Mouse (Mus musculus): ENCODE data around the gene Hspa14. TPM values are rescaled to one million over a fixed set of nuclear protein-coding genes. Genes with fewer than 3 reads are reported as not detected.

The Hspa14 gene
- 61.8 and 66.6 TPM in 2 replicates for polyA plus RNA-seq (2012; rRNA removed)

GRCm38 (mm10) chr2:3512552-3513454 is at the start of gene Hspa14, which contains the start of the genes Gm45902 and Cdnf:
Hspa14 (minus strand) TSS chr2:3512814.
Gm45902 (minus strand) TSS chr2:3512790.
Cdnf (plus strand) TSS chr2:3513030.

GRCm38 (mm10) chr2:3474861-3475283 is 37.7 kb downstream of the Hspa14 start, which contains the start of gene Suv39h2:
Suv39h2 (minus strand) TSS chr2:3475031.

Other genes with a start within 250 kb of the Hspa14 start
- 51.5 and 53.1 TPM in 2 replicates for gene Nmt2, start 228.6 kb downstream of the Hspa14 start, polyA plus RNA-seq (2012; rRNA removed)
- gene Rpp38, start 180.2 kb downstream of the Hspa14 start, polyA plus RNA-seq (2012; rRNA removed), result 12.9 and 15.1 TPM in 2 replicates
- 2.9 and 3.7 TPM in 2 replicates for gene Acbd7, start 176.6 kb downstream of the Hspa14 start, polyA plus RNA-seq (2012; rRNA removed)
- 0.09 and 0.12 TPM in 2 replicates for gene Olah, start 115.6 kb downstream of the Hspa14 start, polyA plus RNA-seq (2012; rRNA removed)
- 5.4 and 5.7 TPM in 2 replicates for gene Meig1, start 90.2 kb downstream of the Hspa14 start, polyA plus RNA-seq (2012; rRNA removed)
- 12.4 and 13.2 TPM in 2 replicates for gene Dclre1c, start 88.7 kb downstream of the Hspa14 start, polyA plus RNA-seq (2012; rRNA removed)
- 5.4 and 5.7 TPM in 2 replicates for gene Suv39h2, start 37.8 kb downstream of the Hspa14 start, polyA plus RNA-seq (2012; rRNA removed)
- gene Gm45902, start within 50 bp of the Hspa14 start, polyA plus RNA-seq (2012; rRNA removed), result 5.2 and 5.3 TPM in 2 replicates
- 0.41 and 0.76 TPM in 2 replicates for gene Cdnf, start 216 bp upstream of the Hspa14 start, polyA plus RNA-seq (2012; rRNA removed)
- 33.7 and 33.9 TPM in 2 replicates for gene Fam107b, start 57.7 kb upstream of the Hspa14 start, polyA plus RNA-seq (2012; rRNA removed)

All from central nervous system, embryonic 18 days (tissue).